Comparison of ENCODE assay signal across 19 mouse cellular contexts in genomic region chr1:119035931-119036330, GRCm38 (mm10). TPM values are rescaled to one million over a fixed set of nuclear protein-coding genes. Genes with fewer than 3 reads are reported as not detected.
DNase-seq lines count a peak whose midpoint lies in the region; ATAC-seq lines count a peak whose summit lies in the region.
"Had no signal": no experiment of that assay in that cellular context is flagged by ENCODE, and none has a peak within 500 bp of the region (broad histone marks: within the 10 kb centered on the region; RNA-seq: fewer than 3 reads in every experiment).

No protein-coding gene starts in this region.

- peaks cover 44% of the 10 kb centered on the region for H3K4me1 ChIP-seq in hindbrain, embryonic 10.5 days (replicated peaks)
- H3K4me1 ChIP-seq in hindbrain, embryonic 13.5 days (replicated peaks) = peaks cover 33% of the 10 kb centered on the region
- peaks cover 27% of the 10 kb centered on the region for H3K4me1 ChIP-seq in midbrain, embryonic 11.5 days (ENCODE audit: control insufficient read depth, insufficient read depth, low read length)
- peaks cover 5% of the 10 kb centered on the region; the same call in 1 of the 2 replicates for H3K4me1 ChIP-seq in midbrain, embryonic 16.5 days (ENCODE audit: control insufficient read depth, insufficient read depth, low read length)
- peaks cover 60% of the 10 kb centered on the region for H3K4me1 ChIP-seq in embryonic facial prominence, embryonic 15.5 days
- peaks cover 29% of the 10 kb centered on the region for H3K4me1 ChIP-seq in stomach, embryonic 15.5 days
- peaks cover 9% of the 10 kb centered on the region; the same call in 1 of the 2 replicates for H3K4me1 ChIP-seq in liver, embryonic 11.5 days (replicated peaks; ENCODE audit: control insufficient read depth, insufficient read depth, low read length)

- H3K27ac ChIP-seq in hindbrain, embryonic 10.5 days = peak overlapping the region; percentile 50; the same call in 1 of the 2 replicates
- no peak overlapping the region for H3K27ac ChIP-seq in hindbrain, embryonic 13.5 days
- no peak overlapping the region for H3K27ac ChIP-seq in midbrain, embryonic 11.5 days (ENCODE audit: low read depth, low read length)
- no peak overlapping the region for H3K27ac ChIP-seq in midbrain, embryonic 16.5 days (ENCODE audit: low read length)
- H3K27ac ChIP-seq in embryonic facial prominence, embryonic 15.5 days (replicated peaks) = peak overlapping the region; percentile 48; the same call in 1 of the 2 replicates
- H3K27ac ChIP-seq in stomach, embryonic 15.5 days = peak overlapping the region; percentile 96
- H3K27ac ChIP-seq in liver, embryonic 11.5 days (ENCODE audit: low read depth, low read length) = no peak overlapping the region
- H3K27ac ChIP-seq: hindbrain, postnatal 0 days; midbrain, embryonic 13.5 days; neural tube, embryonic 12.5 days had no signal

- ATAC-seq in hindbrain, embryonic 13.5 days (ENCODE audit: low FRiP score) = no peak
- no peak for ATAC-seq in midbrain, embryonic 11.5 days (ENCODE audit: low FRiP score)
- ATAC-seq in midbrain, embryonic 16.5 days = no peak
- ATAC-seq in embryonic facial prominence, embryonic 15.5 days (ENCODE audit: insufficient number of reproducible peaks, low FRiP score, low TSS enrichment, low read depth) = no peak
- no peak for ATAC-seq in stomach, embryonic 15.5 days (ENCODE audit: insufficient read depth, low FRiP score, low read depth)
- no peak for ATAC-seq in liver, embryonic 11.5 days (replicated peaks; ENCODE audit: low FRiP score)
- ATAC-seq: hindbrain, postnatal 0 days; midbrain, embryonic 13.5 days had no signal

- WGBS in hindbrain, embryonic 10.5 days = 46% methylated on average over 8 of the region's 8 CpGs
- 50% methylated on average over 8 of the region's 8 CpGs for WGBS in hindbrain, embryonic 13.5 days
- 49% methylated on average over 8 of the region's 8 CpGs for WGBS in midbrain, embryonic 11.5 days
- 50% methylated on average over 8 of the region's 8 CpGs for WGBS in midbrain, embryonic 16.5 days
- WGBS in embryonic facial prominence, embryonic 15.5 days = 39% methylated on average over 8 of the region's 8 CpGs
- WGBS in stomach, embryonic 15.5 days = 73% methylated on average over 8 of the region's 8 CpGs
- WGBS in liver, embryonic 11.5 days = 75% methylated on average over 8 of the region's 8 CpGs

- H3K36me3 ChIP-seq in hindbrain, embryonic 10.5 days = peaks cover 38% of the 10 kb centered on the region
- H3K36me3 ChIP-seq in hindbrain, embryonic 13.5 days = no peaks in the 10 kb centered on the region
- no peaks in the 10 kb centered on the region; the same call in 1 of the 2 replicates for H3K36me3 ChIP-seq in midbrain, embryonic 11.5 days (ENCODE audit: control insufficient read depth, insufficient read depth, low read length)
- H3K36me3 ChIP-seq in midbrain, embryonic 16.5 days (ENCODE audit: control insufficient read depth, insufficient read depth, low read length) = no peaks in the 10 kb centered on the region
- peaks cover 9% of the 10 kb centered on the region for H3K36me3 ChIP-seq in embryonic facial prominence, embryonic 15.5 days
- no peaks in the 10 kb centered on the region for H3K36me3 ChIP-seq in stomach, embryonic 15.5 days
- no peaks in the 10 kb centered on the region for H3K36me3 ChIP-seq in liver, embryonic 11.5 days (ENCODE audit: control insufficient read depth, insufficient read depth, low read length)
- H3K36me3 ChIP-seq: neural tube, embryonic 12.5 days had no signal

- H3K9me3 ChIP-seq in hindbrain, embryonic 10.5 days = no peaks in the 10 kb centered on the region
- H3K9me3 ChIP-seq in hindbrain, embryonic 13.5 days = no peaks in the 10 kb centered on the region
- no peaks in the 10 kb centered on the region for H3K9me3 ChIP-seq in midbrain, embryonic 11.5 days (ENCODE audit: control insufficient read depth, low read length)
- no peaks in the 10 kb centered on the region for H3K9me3 ChIP-seq in midbrain, embryonic 16.5 days (replicated peaks; ENCODE audit: control insufficient read depth, low read length, poor library complexity, severe bottlenecking)
- no peaks in the 10 kb centered on the region for H3K9me3 ChIP-seq in embryonic facial prominence, embryonic 15.5 days (replicated peaks)
- H3K9me3 ChIP-seq in stomach, embryonic 15.5 days = no peaks in the 10 kb centered on the region
- no peaks in the 10 kb centered on the region for H3K9me3 ChIP-seq in liver, embryonic 11.5 days (ENCODE audit: control insufficient read depth, low read length)
- H3K9me3 ChIP-seq: midbrain, embryonic 13.5 days; neural tube, embryonic 12.5 days had no signal

- no peak overlapping the region for H3K4me3 ChIP-seq in hindbrain, embryonic 10.5 days
- H3K4me3 ChIP-seq in hindbrain, embryonic 13.5 days = no peak overlapping the region
- no peak overlapping the region for H3K4me3 ChIP-seq in midbrain, embryonic 11.5 days (ENCODE audit: low read depth, low read length)
- no peak overlapping the region for H3K4me3 ChIP-seq in midbrain, embryonic 16.5 days (ENCODE audit: low read depth, low read length)
- H3K4me3 ChIP-seq in embryonic facial prominence, embryonic 15.5 days (replicated peaks) = no peak overlapping the region
- H3K4me3 ChIP-seq in stomach, embryonic 15.5 days (replicated peaks) = no peak overlapping the region
- no peak overlapping the region for H3K4me3 ChIP-seq in liver, embryonic 11.5 days (ENCODE audit: low read depth, low read length)
- H3K4me3 ChIP-seq: midbrain, embryonic 13.5 days; neural tube, embryonic 12.5 days had no signal

- H3K27me3 ChIP-seq in hindbrain, embryonic 10.5 days (ENCODE audit: insufficient read depth, poor library complexity, severe bottlenecking) = no peaks in the 10 kb centered on the region
- no peaks in the 10 kb centered on the region for H3K27me3 ChIP-seq in hindbrain, embryonic 13.5 days
- H3K27me3 ChIP-seq in midbrain, embryonic 11.5 days (ENCODE audit: control insufficient read depth, insufficient read depth, low read length) = no peaks in the 10 kb centered on the region
- H3K27me3 ChIP-seq in midbrain, embryonic 16.5 days (ENCODE audit: control insufficient read depth, insufficient read depth, low read depth, low read length) = no peaks in the 10 kb centered on the region
- H3K27me3 ChIP-seq in embryonic facial prominence, embryonic 15.5 days = no peaks in the 10 kb centered on the region
- no peaks in the 10 kb centered on the region for H3K27me3 ChIP-seq in stomach, embryonic 15.5 days (replicated peaks)
- no peaks in the 10 kb centered on the region for H3K27me3 ChIP-seq in liver, embryonic 11.5 days (replicated peaks; ENCODE audit: control insufficient read depth, insufficient read depth, low read length)
- H3K27me3 ChIP-seq: midbrain, embryonic 13.5 days; neural tube, embryonic 12.5 days had no signal

- H3K9ac ChIP-seq in hindbrain, embryonic 13.5 days = no peak overlapping the region
- no peak overlapping the region for H3K9ac ChIP-seq in midbrain, embryonic 11.5 days (ENCODE audit: low read length)
- H3K9ac ChIP-seq in midbrain, embryonic 16.5 days (ENCODE audit: low read depth, low read length) = no peak overlapping the region
- H3K9ac ChIP-seq in embryonic facial prominence, embryonic 15.5 days = no peak overlapping the region
- H3K9ac ChIP-seq in stomach, embryonic 15.5 days = no peak overlapping the region
- H3K9ac ChIP-seq in liver, embryonic 11.5 days (ENCODE audit: low read depth, low read length) = no peak overlapping the region
- H3K9ac ChIP-seq: midbrain, embryonic 13.5 days; neural tube, embryonic 12.5 days had no signal

- no peak overlapping the region for H3K4me2 ChIP-seq in hindbrain, embryonic 13.5 days
- H3K4me2 ChIP-seq in midbrain, embryonic 11.5 days = no peak overlapping the region
- no peak overlapping the region for H3K4me2 ChIP-seq in midbrain, embryonic 16.5 days (ENCODE audit: low read length)
- H3K4me2 ChIP-seq in embryonic facial prominence, embryonic 15.5 days (replicated peaks) = no peak overlapping the region
- H3K4me2 ChIP-seq in stomach, embryonic 15.5 days = no peak overlapping the region
- no peak overlapping the region for H3K4me2 ChIP-seq in liver, embryonic 11.5 days
- H3K4me2 ChIP-seq: midbrain, embryonic 13.5 days; neural tube, embryonic 12.5 days had no signal

- peak; percentile 30 for DNase-seq in hindbrain, embryonic 10.5 days (ENCODE audit: low spot score)
- peak; percentile 88 for DNase-seq in midbrain, embryonic 11.5 days (ENCODE audit: low spot score, missing footprints)
- DNase-seq in cerebellum, postnatal 25 days = no peak
- DNase-seq in liver, embryonic 11.5 days (ENCODE audit: low spot score) = no peak
- DNase-seq: adrenal gland, postnatal 14 days; cerebellum, postnatal 10 days; gastrocnemius, postnatal 36 days; kidney, postnatal 10 days; layer of hippocampus, adult 9-11 months; lung, adult 2 months; right cerebral cortex, adult 18-20 months; thymus, adult 18-20 months had no signal

RNA-seq across cellular contexts. Expression of gene Gli2, which starts 17.5 kb away (rescaled TPM):
- 9.0 and 10.1 TPM in 2 replicates for polyA plus RNA-seq in hindbrain, embryonic 10.5 days (2016; fragmentation: Nextera tagmentation; extraction: Ambion mirVana)
- 1.7 and 2.1 TPM in 2 replicates for polyA plus RNA-seq in hindbrain, embryonic 13.5 days (2015; fragmentation: Nextera tagmentation; extraction: Ambion mirVana)
- 8.2 and 9.0 TPM in 2 replicates for polyA plus RNA-seq in midbrain, embryonic 11.5 days (2014; fragmentation: Nextera tagmentation; extraction: Ambion mirVana)
- polyA plus RNA-seq in midbrain, embryonic 16.5 days (2015; fragmentation: Nextera tagmentation; extraction: Ambion mirVana) = 1.1 TPM in 2 replicates
- 18.8 and 20.7 TPM in 2 replicates for polyA plus RNA-seq in embryonic facial prominence, embryonic 15.5 days (2015; fragmentation: Nextera tagmentation; extraction: Ambion mirVana)
- 7.7 and 8.1 TPM in 2 replicates for polyA plus RNA-seq in stomach, embryonic 15.5 days (2015; fragmentation: Nextera tagmentation; extraction: Ambion mirVana)
- 3.4 and 3.6 TPM in 2 replicates for polyA plus RNA-seq in liver, embryonic 11.5 days (2014; fragmentation: Nextera tagmentation; extraction: Ambion mirVana)

Comparison
In these comparisons a context has a peak if more than half of its experiments do, and no peak if none do; other contexts are left out.
1. H3K27ac ChIP-seq: peak in hindbrain, embryonic 10.5 days (single experiment), embryonic facial prominence, embryonic 15.5 days (single experiment) and stomach, embryonic 15.5 days (single experiment); none in hindbrain, embryonic 13.5 days (single experiment), midbrain, embryonic 11.5 days (single experiment), midbrain, embryonic 16.5 days (single experiment) and liver, embryonic 11.5 days (single experiment).
2. DNase-seq: peak in hindbrain, embryonic 10.5 days (single experiment) and midbrain, embryonic 11.5 days (single experiment); none in cerebellum, postnatal 25 days (0 of 2) and liver, embryonic 11.5 days (single experiment).